Mouse (Mus musculus) heart, postnatal 36 days (tissue): ENCODE measurements at regions not wholly inside any gene's neighbourhood (a gene's known extent, or its start where the extent isn't known, plus 50 kb on each side); places are given as distances from the start of the nearest gene placed in this dataset.

Experiments
- DNase-seq, 2 experiments: peaks; one replicate each; pipeline ENCODE4 v3.0.0; 2021 to 2022
- intact Hi-C: fragments of 180-260 bp; cut with DNase I; formaldehyde crosslinking; loops from one replicate; pipeline ENCODE4 v1.15.1; 2025

- intact Hi-C loops, result no loop called here
- DNase-seq, result no peak
Measured at GRCm38 (mm10) chr4:34105251-34105650, 55.3 kb upstream of the Spaca1 start.

DNA sequence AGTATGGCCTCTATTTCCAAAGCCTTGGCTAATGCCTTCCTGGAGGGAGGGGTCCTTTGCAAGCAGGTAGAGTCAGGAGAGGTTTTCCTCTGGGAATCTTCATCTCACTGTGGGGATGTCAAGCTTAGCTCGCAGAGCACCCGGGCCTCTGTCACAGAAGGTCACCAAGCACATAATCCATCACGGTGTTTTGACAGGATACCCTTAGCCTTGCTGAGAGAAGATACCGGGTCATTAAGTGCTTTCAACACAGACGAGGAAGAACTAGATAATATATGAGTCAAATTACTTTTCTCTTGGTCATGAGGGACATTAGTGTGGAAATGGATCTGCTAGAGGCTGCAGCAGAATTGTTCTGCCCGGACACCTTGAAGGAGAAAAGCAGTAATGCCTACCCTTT, 64.3 kb upstream of the Spaca1 start:
- intact Hi-C loops, result no loop called here

DNA sequence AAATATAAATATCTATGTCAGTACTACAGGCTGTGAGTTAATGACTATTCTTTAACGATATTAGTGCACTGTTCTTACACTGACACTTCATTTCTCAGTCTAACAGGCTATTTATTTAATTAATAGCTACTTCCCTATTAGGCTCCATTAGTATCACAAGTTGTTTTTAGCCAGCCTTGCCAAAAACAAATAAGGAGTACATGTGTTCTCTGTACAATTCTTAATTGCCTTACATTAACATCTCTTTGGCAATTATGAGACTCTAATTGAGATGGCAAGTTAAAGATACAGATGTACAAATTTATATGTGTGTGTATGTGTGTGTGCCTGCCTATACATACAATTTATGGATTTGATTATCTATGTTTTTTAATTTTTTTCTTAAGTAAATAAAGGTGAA, 67.1 kb upstream of the Spaca1 start:
- intact Hi-C loops, result no loop called here
- DNase-seq, result no peak

More for the DNA sequence above, 64.3 kb upstream of the Spaca1 start:
- DNase-seq, result no peak

DNA sequence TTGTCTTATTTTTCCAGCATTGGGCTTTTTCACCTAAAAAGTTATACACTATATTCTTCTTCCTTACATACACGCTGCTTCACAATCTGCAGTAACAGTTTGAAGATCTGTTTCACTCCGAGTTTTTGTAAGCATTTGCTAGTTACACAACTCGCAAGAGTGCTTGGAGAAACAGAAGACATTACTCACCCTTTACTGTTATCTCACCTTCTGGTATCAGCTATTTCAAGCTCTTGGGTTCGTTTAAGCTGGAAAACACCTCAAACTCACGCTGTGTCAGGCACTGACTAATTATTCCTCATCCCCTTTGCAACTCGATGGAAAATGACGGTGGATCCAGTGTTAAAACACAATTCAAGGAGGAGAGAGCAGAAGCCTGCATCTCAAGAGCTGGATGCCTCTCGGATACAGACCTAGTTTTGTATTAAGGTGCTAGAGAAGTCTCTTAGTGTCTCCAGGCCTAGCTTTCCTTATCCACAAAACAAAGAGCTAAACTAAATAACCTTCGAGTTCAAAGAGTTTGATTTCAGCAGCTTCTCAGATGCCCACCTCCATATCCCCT, 73.0 kb upstream of the Spaca1 start:
- no peak for DNase-seq
- intact Hi-C loops, result no loop called here

DNA sequence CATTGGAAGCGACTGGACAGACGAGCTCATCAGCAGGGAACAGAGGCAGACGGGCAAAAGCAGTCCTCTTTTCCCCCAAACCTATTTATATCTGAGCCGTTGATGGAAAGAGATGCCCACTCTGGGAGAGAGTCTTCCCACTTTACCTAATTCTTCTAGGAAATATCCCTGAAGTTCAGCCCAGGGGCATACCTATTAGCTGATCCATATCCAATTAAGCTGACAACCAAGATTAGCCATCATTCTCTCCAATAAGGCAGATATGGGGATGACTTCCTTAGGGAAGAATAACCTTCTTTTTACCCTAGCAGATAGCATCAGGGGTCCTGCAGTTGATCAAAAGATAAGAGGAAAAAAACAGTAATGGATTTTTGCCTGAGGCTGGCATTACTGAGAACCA, 78.2 kb upstream of the Spaca1 start:
- intact Hi-C loops, result no loop called here
- DNase-seq, result no peak

- no peak for DNase-seq
- intact Hi-C loops, result no loop called here
Measured at GRCm38 (mm10) chr4:34146133-34146867, 96.3 kb upstream of the Spaca1 start.

GRCm38 (mm10) chr4:34148956-34149739, 99.2 kb upstream of the Spaca1 start:
- intact Hi-C loops, result no loop called here
- DNase-seq, result no peak

DNA sequence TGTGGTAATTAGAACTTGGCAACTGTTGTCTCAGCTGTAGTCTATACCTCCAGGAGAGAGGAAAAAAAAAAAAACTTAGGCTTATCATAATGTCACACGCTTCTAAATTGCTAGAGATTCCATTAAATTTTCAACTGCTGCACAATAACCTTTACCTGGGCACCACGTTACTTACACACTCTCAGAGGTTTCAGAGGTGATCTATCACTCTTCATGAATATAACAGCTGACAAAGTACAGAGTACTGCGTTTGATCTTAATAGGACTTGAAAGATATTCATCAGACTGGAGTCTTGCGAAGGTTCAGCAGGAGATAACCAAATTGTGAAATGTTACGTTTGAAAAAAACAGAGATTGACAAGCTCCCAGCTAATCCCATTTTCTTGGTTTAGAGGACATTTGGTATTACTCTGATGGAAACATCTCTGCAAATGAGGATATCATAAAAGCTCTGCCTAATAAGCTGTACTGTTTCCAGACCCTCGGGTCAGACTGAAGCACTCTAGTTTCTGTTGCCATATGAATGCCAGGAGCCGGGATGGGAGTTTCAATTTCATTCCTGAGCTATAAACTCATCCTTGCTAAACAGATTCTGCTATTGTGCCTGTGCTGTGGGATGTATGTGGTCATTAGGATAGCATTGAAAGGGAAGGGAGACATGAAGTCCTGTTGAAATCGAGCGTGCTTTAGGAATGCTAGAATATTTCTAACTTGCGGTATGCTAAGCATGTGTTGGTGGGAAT, 101.8 kb upstream of the Spaca1 start:
- DNase-seq, result no peak
- intact Hi-C loops, result no loop called here

GRCm38 (mm10) chr4:34155501-34155900, 105.5 kb upstream of the Spaca1 start:
- intact Hi-C loops, result no loop called here
- no peak for DNase-seq

- intact Hi-C loops, result no loop called here
- no peak for DNase-seq
Measured at GRCm38 (mm10) chr4:34157818-34158511, 108.0 kb upstream of the Spaca1 start.

GRCm38 (mm10) chr4:34171265-34171862, 121.4 kb upstream of the Spaca1 start:
- intact Hi-C loops, result no loop called here
- DNase-seq, result no peak

DNA sequence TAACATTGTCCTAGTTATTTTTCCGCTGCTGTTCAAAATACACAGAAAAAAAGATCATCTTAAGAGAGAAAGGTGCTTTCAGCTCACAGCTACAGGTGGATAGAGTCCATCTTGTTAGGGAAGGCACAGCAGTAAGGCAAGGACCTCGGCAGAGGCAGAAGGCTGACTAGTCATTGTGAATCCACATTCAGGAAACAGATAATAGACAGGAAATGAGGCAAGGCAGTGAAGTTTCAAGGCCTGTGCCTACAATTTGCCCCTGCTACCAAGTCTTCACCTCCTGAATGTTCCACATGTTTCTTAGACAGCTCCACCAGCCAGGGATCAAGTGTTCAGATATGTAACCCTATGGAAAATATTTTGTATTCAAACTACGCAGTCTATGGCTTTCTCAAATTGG, 122.0 kb upstream of the Spaca1 start:
- DNase-seq, result no peak
- intact Hi-C loops, result no loop called here

DNA sequence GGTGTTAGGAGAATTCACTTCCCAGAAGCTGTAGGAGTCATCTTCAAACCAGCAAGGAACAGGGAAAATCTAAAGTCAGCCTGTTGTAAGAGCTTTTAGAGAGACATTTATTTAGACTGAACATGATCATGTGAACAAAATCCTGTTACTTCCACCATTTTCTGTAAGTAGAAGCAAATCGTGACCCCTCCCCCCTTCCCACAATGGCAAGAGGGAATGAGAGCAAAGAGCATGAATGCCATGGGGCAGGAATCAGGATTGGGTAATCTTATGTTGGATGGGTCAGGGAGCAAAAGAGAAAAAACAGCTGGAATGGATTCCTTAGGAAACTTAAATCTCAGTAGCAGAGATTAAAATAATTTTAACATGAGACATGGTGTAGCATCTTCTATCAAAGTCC, 127.4 kb upstream of the Spaca1 start:
- intact Hi-C loops, result no loop called here
- DNase-seq, result no peak

GRCm38 (mm10) chr4:34186522-34186921, 136.5 kb upstream of the Spaca1 start:
- intact Hi-C loops, result no loop called here
- no peak for DNase-seq

DNA sequence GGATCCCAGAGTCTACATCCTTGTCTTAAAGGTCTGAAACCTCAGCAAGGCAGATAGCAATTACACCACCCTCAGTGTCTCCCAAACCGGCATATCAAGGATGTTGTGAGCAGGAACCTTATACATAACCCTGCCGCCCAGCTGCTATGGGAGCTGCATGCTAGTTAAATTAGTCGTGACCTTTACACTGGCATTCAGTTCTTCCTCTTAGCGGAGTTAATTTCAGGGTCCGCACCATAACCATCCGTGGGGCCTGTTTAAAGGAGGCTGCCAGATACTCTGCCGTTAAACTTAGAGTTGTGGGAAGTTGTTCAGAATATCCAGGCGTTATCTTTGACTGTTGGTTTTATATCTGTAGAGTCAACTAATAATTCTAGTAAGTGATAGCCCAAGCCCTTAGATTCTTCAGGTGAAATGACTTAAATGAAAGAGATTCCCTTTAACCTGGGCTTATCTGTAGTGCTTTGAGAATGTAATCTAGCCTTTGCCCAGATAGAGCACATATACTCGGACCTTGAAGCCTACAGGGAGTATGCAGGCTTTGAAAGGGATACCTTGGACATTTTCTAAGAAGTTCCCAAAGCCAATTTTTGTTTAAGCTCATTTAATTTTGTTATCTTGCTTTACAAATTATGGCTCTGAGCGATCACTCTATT, 153.3 kb upstream of the Spaca1 start:
- intact Hi-C loops, result no loop called here
- no peak for DNase-seq

DNA sequence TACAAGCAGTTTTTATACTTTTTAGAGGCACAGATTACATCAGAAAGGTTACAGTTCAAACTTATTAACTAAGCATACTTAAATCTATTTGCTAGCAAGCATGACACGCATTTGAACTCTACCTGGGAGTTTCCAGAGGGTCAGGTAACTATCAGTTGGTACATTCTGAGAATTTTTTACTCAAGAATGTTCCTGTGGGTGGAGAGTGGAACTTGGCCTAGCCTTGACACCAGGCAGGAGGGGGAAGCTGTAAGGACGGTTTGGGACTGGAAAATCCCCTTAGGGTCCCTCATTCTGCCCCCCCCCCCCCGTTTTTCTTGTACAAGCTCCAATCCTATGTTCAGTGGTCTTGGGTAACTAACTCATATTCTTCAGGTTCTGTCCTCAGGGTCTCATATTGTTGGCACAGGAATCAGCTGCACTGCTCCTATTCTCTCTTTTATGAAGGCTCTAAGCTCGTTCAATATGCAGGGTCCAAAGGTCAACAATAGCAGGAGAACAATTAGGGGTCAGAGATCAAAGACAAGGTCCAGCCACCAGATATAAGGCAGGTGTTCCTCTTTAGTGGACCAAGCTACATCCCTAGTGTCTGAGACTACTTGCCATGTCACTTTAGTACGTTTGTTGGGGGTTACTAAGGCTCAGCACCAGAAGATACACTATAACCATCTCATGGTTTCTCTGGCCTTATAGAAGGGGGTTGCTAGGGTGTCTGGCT, 159.3 kb upstream of the Spaca1 start:
- intact Hi-C loops, result no loop called here
- DNase-seq, result no peak

GRCm38 (mm10) chr4:34213731-34214130, 163.7 kb upstream of the Spaca1 start:
- DNase-seq, result no peak
- intact Hi-C loops, result no loop called here

- intact Hi-C loops, result no loop called here
- DNase-seq, result no peak
Measured at GRCm38 (mm10) chr4:34214346-34214745, 164.4 kb upstream of the Spaca1 start.

DNA sequence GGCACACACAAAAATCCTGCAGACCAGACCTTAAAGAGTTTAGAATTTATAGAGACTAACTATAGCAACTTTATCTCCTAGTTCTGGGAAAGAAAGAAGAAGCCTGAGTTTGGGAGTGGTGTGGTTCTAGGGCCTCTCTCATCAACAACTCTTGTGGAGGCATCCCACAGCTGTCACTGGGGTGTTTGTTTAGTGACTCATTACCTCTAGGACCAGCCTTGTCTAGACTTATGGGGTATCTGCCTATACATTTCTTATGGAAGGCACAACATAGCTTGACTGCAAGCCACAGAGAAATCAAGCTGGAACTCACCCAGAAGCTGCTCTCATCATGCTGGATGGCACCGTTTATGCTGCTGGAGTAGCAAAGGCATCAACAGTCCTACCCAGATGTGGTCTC, 171.9 kb upstream of the Spaca1 start:
- intact Hi-C loops, result no loop called here
- no peak for DNase-seq
